Mouse (Mus musculus): ENCODE results near the gene Slpi. TPM values are rescaled to one million over a fixed set of nuclear protein-coding genes. Genes with fewer than 3 reads are reported as not detected.
"Not testable (repeated sequence)": the region's sequence is repeated elsewhere in the genome, so short reads cannot be mapped to it uniquely, and the experiment has no call there.

Gene Slpi
- polyA plus RNA-seq, 1 experiment from 2014 or later, result 14.5 TPM

DNA sequence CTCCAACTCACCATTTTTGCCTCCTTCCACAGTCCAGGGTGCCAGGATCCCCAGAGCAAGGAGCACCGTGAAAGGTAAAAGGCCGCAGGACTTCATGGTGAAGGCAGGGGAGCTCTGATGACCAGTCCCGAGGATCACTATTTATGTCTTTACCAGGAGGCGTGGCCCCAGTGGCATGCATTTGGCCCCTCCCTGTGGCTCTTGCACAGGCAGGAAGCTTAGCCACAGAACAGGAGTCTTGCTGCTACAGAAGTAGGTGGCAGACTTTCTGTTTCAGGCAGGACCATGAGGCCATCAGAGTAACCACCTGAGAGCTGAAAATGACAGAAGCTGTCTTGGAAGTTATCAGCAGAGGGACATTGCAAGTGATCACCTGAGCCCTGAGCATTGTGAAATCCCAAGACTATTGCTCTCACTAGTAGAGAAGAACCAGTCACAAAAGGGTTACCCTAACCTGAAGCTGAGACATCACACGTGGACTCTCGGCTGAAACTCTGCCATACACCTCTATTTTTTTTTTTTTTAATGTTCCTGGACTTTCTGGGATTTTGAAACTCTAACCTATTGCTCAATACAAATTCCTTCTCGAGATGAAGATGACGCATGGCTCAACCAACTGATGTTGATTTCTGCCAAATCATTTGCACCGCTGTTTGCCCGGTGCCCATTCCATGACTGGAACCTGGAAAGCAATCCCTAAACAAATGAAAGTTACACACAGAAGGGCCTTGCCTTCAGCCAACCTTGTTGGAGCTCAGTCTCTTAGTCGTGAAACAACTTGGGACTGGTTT is 32.5 kb downstream of the Slpi start:
- Histone ChIP-seq H3K9ac (no peak overlapping the region), H3K4me3 (replicated peaks) (no peak overlapping the region), H3K9me3 (replicated peaks) (no peaks in the 10 kb centered on the region), H3K4me1 (no peaks in the 10 kb centered on the region), H3K36me3 (no peaks in the 10 kb centered on the region), H3K27me3 (0 out of 2 replicates have a peak, but pooled peaks cover 3% of the 10 kb centered on the region), H3K4me2 (replicated peaks) (no peak overlapping the region), H3K27ac (replicated peaks) (no peak overlapping the region)
- ATAC-seq (ENCODE audit: insufficient number of reproducible peaks, low FRiP score, low TSS enrichment, low read depth), result no peak
- WGBS, result 71% methylated on average over 11 of the region's 11 CpGs

DNA sequence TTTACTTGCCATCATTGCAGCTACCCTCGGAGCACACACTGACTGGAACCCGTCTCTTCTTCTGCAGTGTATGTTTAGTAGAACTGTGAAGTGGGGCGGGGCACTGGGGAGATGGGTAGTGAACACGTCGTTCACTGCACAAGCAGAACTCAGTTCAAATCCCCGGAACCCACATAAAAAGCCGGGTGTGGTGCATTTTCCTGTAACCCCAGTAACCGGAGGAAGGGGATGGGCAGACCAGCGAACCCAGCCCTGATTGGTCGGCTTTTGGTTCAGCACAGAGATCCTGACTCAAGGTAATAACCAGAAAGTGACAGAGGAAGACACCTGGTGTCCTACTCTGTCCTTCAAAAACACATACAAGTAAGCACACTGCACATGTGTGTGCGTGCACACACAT is 35.5 kb downstream of the Slpi start:
- ATAC-seq (ENCODE audit: insufficient number of reproducible peaks, low FRiP score, low TSS enrichment, low read depth), result no peak
- no peaks in the 10 kb centered on the region for H3K4me1 ChIP-seq
- no peak overlapping the region for H3K27ac ChIP-seq (replicated peaks)
- no peak overlapping the region for H3K4me2 ChIP-seq (replicated peaks)
- no peak overlapping the region for H3K4me3 ChIP-seq (replicated peaks)
- 0 out of 2 replicates have a peak, but pooled peaks cover 3% of the 10 kb centered on the region for H3K27me3 ChIP-seq
- H3K9ac ChIP-seq, result no peak overlapping the region
- no peaks in the 10 kb centered on the region for H3K9me3 ChIP-seq (replicated peaks)
- H3K36me3 ChIP-seq, result no peaks in the 10 kb centered on the region
- WGBS, result 83% methylated on average over 11 of the region's 11 CpGs

DNA sequence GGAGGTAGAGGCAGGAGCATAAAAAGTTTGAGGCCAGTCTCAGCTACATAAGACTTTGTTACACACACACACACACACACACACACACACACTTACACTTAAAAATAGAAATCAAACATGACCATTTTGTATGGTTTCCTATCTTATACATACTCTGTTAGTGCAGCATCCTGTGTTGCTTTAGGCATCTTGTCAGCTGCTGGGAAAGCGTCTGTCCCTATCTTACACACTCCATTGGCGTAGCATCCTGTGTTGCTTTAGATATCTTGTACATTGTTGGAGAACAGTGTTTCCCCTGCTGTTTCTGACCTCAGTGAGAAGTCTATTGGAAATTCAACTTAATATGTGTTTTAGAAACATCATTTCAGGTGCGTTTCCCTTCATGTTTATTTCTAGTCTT is 36.2 kb downstream of the Slpi start:
- WGBS, result 84% methylated on average over 3 of the region's 3 CpGs

DNA sequence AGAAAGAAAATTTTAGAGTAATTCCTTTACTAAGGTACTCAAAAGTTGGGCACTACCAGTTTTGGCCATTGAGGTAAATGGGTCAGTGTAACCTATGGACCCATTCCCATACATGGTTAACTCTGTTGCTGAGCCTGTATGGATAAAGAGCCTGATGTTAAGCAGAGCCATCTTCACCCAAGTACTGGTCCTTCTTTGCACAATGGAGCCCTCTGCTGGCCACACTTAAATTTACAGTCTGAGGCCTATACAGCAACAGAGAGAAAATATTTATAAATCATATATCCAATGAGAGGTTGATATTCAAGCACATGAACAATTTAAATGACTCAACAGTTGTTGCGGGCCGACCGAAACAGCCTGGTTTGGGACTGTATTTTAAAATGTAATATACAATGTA is 39.9 kb downstream of the Slpi start:
- H3K9me3 ChIP-seq (replicated peaks), result no peaks in the 10 kb centered on the region
- H3K4me2 ChIP-seq (replicated peaks), result no peak overlapping the region
- no peaks in the 10 kb centered on the region for H3K4me1 ChIP-seq
- no peak overlapping the region for H3K4me3 ChIP-seq (replicated peaks)
- H3K36me3 ChIP-seq, result no peaks in the 10 kb centered on the region
- ATAC-seq (ENCODE audit: insufficient number of reproducible peaks, low FRiP score, low TSS enrichment, low read depth), result no peak
- H3K9ac ChIP-seq, result no peak overlapping the region
- no peak overlapping the region for H3K27ac ChIP-seq (replicated peaks)
- 0 out of 2 replicates have a peak, but pooled peaks cover 3% of the 10 kb centered on the region for H3K27me3 ChIP-seq
- WGBS, result 87% methylated on average over 3 of the region's 3 CpGs

More for the DNA sequence above, 36.2 kb downstream of the Slpi start:
- H3K27ac ChIP-seq (replicated peaks), result no peak overlapping the region
- H3K27me3 ChIP-seq, result 0 out of 2 replicates have a peak, but pooled peaks cover 3% of the 10 kb centered on the region
- H3K9me3 ChIP-seq (replicated peaks), result no peaks in the 10 kb centered on the region
- H3K4me1 ChIP-seq, result no peaks in the 10 kb centered on the region
- H3K36me3 ChIP-seq, result no peaks in the 10 kb centered on the region
- H3K9ac ChIP-seq, result no peak overlapping the region
- ATAC-seq (ENCODE audit: insufficient number of reproducible peaks, low FRiP score, low TSS enrichment, low read depth), result no peak
- no peak overlapping the region for H3K4me2 ChIP-seq (replicated peaks)
- H3K4me3 ChIP-seq (replicated peaks), result no peak overlapping the region

DNA sequence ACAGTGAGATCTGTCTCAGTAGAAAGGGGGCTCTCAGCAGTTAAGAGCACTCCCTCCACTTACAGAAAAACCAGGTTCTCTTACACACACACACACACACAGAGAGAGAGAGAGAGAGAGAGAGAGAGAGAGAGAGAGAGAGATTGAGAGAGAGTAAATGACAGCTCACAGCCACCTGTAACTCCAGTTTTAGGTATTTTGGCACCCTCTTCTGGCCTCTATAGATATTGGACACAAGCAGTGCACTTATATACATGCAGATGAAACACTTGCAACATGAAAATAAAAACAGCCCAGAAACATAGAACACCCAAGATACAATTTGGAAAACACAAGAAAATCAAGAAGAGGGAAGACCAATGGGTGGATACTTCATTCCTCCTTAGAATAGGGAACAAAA is 41.2 kb downstream of the Slpi start:
- not testable (repeated sequence) for H3K36me3 ChIP-seq; H3K9me3 ChIP-seq (replicated peaks); H3K27ac ChIP-seq (replicated peaks); H3K4me3 ChIP-seq (replicated peaks); ATAC-seq (ENCODE audit: insufficient number of reproducible peaks, low FRiP score, low TSS enrichment, low read depth); H3K4me1 ChIP-seq; H3K9ac ChIP-seq; H3K4me2 ChIP-seq (replicated peaks); H3K27me3 ChIP-seq

DNA sequence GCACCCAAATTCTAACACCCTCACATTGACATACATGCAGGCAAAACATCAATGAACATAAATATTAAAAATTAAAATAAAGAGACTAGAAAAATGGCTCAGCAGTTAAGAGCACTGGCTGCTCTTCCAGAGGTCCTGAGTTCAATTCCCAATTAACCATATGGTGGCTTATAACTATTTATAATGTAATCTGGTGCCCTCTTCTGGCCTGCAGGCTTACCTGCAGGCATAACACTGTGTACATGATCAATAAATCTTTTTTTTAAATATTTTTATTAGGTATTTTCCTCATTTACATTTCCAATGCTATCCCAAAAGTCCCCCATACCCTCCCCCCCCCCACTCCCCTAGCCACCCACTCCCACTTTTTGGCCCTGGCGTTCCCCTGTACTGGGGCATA is 45.2 kb downstream of the Slpi start:
- not testable (repeated sequence) for H3K9ac ChIP-seq; H3K4me3 ChIP-seq (replicated peaks); H3K27ac ChIP-seq (replicated peaks); H3K4me2 ChIP-seq (replicated peaks); H3K9me3 ChIP-seq (replicated peaks); H3K27me3 ChIP-seq; ATAC-seq (ENCODE audit: insufficient number of reproducible peaks, low FRiP score, low TSS enrichment, low read depth); H3K36me3 ChIP-seq; H3K4me1 ChIP-seq
- WGBS, result 83% methylated on average over 1 of the region's 1 CpGs

DNA sequence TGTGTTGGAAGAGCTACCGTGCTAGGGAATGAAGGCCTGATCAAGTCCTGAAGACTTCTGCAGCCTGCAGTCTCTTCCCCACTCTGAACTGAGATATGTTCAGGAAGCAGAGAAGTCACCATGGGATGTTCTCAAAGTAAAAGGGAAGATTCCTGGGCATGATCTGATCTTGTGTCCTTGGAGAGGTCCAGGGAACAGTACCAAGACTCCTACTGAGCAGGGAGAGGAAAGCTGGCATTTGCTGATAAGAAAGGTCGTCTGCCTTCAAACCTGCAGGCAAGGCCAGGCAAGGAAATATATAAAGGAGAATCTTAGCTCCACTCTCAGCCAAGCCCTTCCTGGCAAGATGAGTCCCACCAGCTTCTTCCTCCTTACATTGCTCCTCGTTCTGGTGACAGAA is 56.5 kb downstream of the Slpi start, which contains the start of gene Svs5:
TSS of gene Svs5 (plus strand) at position 301 of the 400 bp plus-strand sequence.
- 74% methylated on average over 3 of the region's 3 CpGs for WGBS
- not testable (repeated sequence) for H3K27ac ChIP-seq (replicated peaks); H3K4me3 ChIP-seq (replicated peaks); H3K27me3 ChIP-seq; H3K9ac ChIP-seq; H3K9me3 ChIP-seq (replicated peaks); ATAC-seq (ENCODE audit: insufficient number of reproducible peaks, low FRiP score, low TSS enrichment, low read depth); H3K36me3 ChIP-seq; H3K4me2 ChIP-seq (replicated peaks); H3K4me1 ChIP-seq

DNA sequence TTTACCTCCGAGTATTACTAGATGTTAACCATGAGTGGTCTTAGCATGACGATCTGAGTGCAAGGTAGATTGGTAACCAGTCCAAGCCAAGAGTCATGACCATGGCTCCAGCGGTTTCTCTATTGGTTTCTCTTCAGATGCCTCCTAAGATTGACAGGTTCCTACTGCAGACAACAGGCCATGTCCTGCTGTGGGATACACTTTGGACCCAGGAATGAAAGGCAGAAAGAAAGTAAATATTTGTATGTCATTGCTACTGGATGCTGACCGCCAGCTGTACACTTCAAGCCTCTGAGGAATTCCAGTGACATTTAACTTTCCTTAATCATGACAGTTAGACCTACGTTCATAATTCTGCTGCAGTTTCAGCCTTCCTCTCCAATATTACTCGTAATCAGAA is 67.9 kb downstream of the Slpi start:
- ATAC-seq (ENCODE audit: insufficient number of reproducible peaks, low FRiP score, low TSS enrichment, low read depth), result no peak
- Histone ChIP-seq H3K27me3 (no peaks in the 10 kb centered on the region), H3K9ac (no peak overlapping the region), H3K36me3 (no peaks in the 10 kb centered on the region), H3K4me3 (replicated peaks) (no peak overlapping the region), H3K4me1 (no peaks in the 10 kb centered on the region), H3K27ac (replicated peaks) (no peak overlapping the region), H3K9me3 (replicated peaks) (no peaks in the 10 kb centered on the region), H3K4me2 (replicated peaks) (no peak overlapping the region)
- 86% methylated on average over 6 of the region's 6 CpGs for WGBS

DNA sequence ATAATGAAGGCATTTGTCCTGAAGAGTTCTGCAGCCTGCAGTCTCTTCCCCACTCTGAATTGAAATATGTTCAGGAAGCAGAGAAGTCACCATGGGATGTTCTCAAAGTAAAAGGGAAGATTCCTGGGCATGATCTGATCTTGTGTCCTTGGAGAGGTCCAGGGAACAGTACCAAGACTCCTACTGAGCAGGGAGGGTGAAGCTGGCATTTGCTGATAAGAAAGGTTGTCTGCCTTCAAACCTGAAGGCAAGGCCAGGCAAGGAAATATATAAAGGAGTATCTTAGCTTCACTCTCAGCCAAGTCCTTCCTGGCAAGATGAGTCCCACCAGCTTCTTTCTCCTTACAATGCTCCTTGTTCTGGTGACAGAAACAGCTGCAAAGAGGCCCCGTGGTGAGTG is 72.4 kb downstream of the Slpi start, which contains the start of gene Svs6:
TSS of gene Svs6 (plus strand) at position 301 of the 400 bp plus-strand sequence.
- not testable (repeated sequence) for H3K4me1 ChIP-seq; H3K9me3 ChIP-seq (replicated peaks); ATAC-seq (ENCODE audit: insufficient number of reproducible peaks, low FRiP score, low TSS enrichment, low read depth); H3K9ac ChIP-seq; H3K27me3 ChIP-seq; H3K4me3 ChIP-seq (replicated peaks); H3K27ac ChIP-seq (replicated peaks); H3K4me2 ChIP-seq (replicated peaks); H3K36me3 ChIP-seq
- WGBS, result 71% methylated on average over 1 of the region's 1 CpGs

DNA sequence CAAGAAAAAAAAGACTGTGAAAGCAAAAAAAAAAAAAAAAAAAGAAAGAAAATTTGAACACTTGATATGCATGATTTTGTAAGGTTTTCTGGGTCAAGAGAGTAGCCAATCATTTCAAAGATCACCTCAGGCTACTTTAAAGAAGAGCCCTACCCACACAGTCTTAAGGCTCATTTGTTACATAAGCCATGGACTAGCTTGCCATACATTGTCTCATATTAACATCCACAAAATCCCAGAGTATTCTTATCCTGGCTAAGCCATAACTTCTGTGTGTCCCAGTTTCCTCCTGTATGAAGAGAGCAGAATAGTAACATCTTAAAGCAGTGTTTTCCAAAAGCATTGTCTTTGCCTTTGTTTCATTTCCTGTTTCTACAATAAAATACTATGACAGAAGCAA is 73.4 kb downstream of the Slpi start:
- ATAC-seq (ENCODE audit: insufficient number of reproducible peaks, low FRiP score, low TSS enrichment, low read depth); H3K4me3 ChIP-seq (replicated peaks); H3K9me3 ChIP-seq (replicated peaks); H3K9ac ChIP-seq; H3K27me3 ChIP-seq; H3K27ac ChIP-seq (replicated peaks); H3K4me1 ChIP-seq; H3K4me2 ChIP-seq (replicated peaks); H3K36me3 ChIP-seq: not testable (repeated sequence)

DNA sequence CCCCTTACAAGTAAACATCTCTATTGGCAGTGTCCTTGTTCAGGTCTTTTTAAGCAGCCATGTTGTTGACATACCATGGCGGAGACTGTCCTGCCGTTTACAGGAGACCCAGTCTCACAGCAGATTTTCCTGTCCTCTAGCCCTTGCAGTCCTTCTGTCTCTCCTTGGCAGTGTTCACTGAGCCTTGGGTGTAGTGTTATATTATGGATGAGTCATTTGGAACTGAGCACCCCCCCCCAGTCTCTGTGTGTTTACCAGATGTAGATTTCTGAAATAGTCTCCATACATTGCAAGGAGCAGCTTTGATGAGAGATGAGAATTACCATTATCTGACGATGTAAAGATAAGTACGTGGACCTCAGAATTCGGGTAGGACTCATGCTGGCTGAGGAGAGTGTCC is 76.3 kb downstream of the Slpi start:
- Histone ChIP-seq H3K4me1 (no peaks in the 10 kb centered on the region), H3K36me3 (no peaks in the 10 kb centered on the region), H3K27ac (replicated peaks) (no peak overlapping the region), H3K4me3 (replicated peaks) (no peak overlapping the region), H3K9me3 (replicated peaks) (no peaks in the 10 kb centered on the region), H3K9ac (no peak overlapping the region), H3K4me2 (replicated peaks) (no peak overlapping the region), H3K27me3 (no peaks in the 10 kb centered on the region)
- 82% methylated on average over 5 of the region's 5 CpGs for WGBS
- no peak for ATAC-seq (ENCODE audit: insufficient number of reproducible peaks, low FRiP score, low TSS enrichment, low read depth)
